Mouse (Mus musculus) neural tube, embryonic 15.5 days (tissue): ENCODE measurements at regions not wholly inside any gene's neighbourhood (a gene's known extent, or its start where the extent isn't known, plus 50 kb on each side); places are given as distances from the start of the nearest gene placed in this dataset.

Experiments
- ATAC-seq: fragments of 200-750 bp; cut with Nextera tagmentation; 2 replicates; pipeline ENCODE4 v1.8.0; 2017; ENCODE audit warnings: mild to moderate bottlenecking, moderate TSS enrichment, moderate library complexity; ENCODE audit not compliant: low FRiP score
- H3K27ac ChIP-seq: fragments of 300-500 bp; sonication (generic); replicated peaks from 2 replicates; pipeline ENCODE4 v1.5.1; 2015; ENCODE audit warnings: mild to moderate bottlenecking, inconsistent platforms
- H3K27me3 ChIP-seq: fragments of 300-500 bp; sonication (generic); replicated peaks from 2 replicates; pipeline ENCODE4 v1.6.1; 2015; ENCODE audit warnings: inconsistent platforms
- H3K36me3 ChIP-seq: fragments of 300-500 bp; sonication (generic); 2 replicates; pipeline ENCODE4 v1.6.1; 2015; ENCODE audit warnings: inconsistent platforms
- H3K4me1 ChIP-seq: fragments of 300-500 bp; sonication (generic); 2 replicates; pipeline ENCODE4 v1.6.1; 2015; ENCODE audit warnings: inconsistent platforms
- H3K4me2 ChIP-seq: fragments of 300-500 bp; sonication (generic); 2 replicates; pipeline ENCODE4 v1.6.1; 2015; ENCODE audit warnings: inconsistent platforms, mild to moderate bottlenecking, moderate library complexity
- H3K4me3 ChIP-seq: fragments of 300-500 bp; sonication (generic); replicated peaks from 2 replicates; pipeline ENCODE4 v1.5.1; 2015; ENCODE audit warnings: mild to moderate bottlenecking, inconsistent platforms
- H3K9ac ChIP-seq: fragments of 300-500 bp; sonication (generic); replicated peaks from 2 replicates; pipeline ENCODE4 v1.6.1; 2015; ENCODE audit warnings: mild to moderate bottlenecking, inconsistent platforms
- H3K9me3 ChIP-seq: fragments of 300-500 bp; sonication (generic); replicated peaks from 2 replicates; pipeline ENCODE4 v1.6.1; 2016; ENCODE audit warnings: inconsistent platforms
- WGBS: fragments of 180-500 bp; shearing (Covaris S2); methylation state at CpG from one replicate; pipeline ENCODE4 v1.1.7; 2015; ENCODE audit warnings: mixed read lengths; 5-methylcytosine and 5-hydroxymethylcytosine counted together

DNA sequence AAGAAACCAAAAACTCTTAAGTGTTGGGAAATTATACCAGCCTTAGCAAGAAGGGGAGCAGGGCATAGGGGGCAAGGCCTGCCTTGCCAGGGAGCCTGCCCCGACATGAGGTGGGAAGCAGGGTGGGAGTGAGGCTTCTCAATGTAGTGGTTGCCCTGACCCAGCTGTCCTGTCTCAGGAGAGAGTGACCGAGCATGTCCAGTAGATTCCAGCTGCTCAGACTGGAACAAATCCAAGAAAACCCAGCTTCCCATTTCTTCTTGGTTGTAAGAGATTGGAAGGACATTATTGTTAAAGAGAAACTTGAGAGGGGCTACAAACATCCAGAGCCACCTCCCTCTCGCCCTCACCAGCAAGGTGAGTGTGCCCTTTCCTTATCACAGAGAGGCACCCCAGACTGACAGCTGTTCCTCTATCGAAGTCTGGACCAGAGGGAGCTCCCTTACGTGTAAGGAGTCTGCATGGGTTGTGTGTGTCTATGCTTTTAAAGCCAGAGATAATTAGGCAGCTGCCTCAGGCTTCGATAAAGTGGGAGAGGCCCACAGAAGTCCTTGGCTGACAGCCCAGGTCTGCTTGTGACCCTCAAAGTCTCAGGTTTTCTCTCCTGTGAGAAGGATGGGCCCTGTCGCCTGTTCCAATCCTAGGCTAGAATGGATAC is 608.1 kb downstream of the Zfp706 start:
- no peak overlapping the region for H3K4me2 ChIP-seq
- H3K4me3 ChIP-seq = no peak overlapping the region
- no peak for ATAC-seq
- peak overlapping the region; percentile 62 for H3K27ac ChIP-seq
- no peaks in the 10 kb centered on the region for H3K9me3 ChIP-seq
- H3K27me3 ChIP-seq = no peaks in the 10 kb centered on the region
- H3K4me1 ChIP-seq = peaks cover 21% of the 10 kb centered on the region
- H3K9ac ChIP-seq = no peak overlapping the region
- WGBS = 48% methylated on average over 7 of the region's 7 CpGs
- no peaks in the 10 kb centered on the region for H3K36me3 ChIP-seq

DNA sequence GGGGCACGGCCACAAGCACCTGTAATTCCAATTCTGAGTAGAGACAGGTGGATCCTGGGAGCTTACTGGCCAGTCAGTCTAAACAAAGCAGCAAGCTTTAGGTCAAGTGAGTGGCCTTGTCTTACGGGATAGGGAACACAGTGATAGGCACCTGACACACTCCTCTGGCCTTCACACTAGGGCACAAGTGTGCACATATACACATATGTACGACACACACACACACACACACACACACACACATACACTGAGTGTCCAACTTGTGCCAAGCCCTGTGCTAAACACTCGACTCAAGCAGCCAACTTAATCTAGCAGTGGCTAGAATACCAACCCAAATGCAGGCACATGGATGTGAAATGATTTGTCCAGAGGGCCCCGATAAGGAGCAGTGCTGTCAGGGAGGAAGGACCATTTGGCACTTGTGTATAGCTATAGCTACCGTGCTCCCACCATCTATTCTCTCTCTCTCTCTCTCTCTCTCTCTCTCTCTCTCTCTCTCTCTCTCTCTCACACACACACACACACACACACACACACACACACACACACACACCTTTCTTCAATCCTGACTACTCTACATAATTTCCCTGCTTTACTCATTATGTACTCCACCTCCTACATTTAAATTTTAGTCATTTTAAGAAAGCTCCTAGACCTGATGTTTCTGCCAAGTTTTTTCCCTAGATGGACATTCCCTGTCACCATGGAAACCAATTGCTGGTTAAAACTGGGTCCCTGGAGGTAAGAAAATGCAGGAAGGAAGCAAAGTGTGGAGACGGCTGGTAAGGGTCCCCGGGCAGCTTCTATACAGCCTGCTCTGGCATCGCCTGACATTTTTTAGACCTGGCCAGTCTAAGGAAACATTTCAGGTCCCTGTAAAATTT is 609.2 kb downstream of the Zfp706 start:
- H3K27ac ChIP-seq = peak overlapping the region; percentile 73
- no peak overlapping the region for H3K4me2 ChIP-seq
- no peak overlapping the region for H3K4me3 ChIP-seq
- H3K9ac ChIP-seq = no peak overlapping the region
- 54% methylated on average over 9 of the region's 9 CpGs for WGBS
- no peaks in the 10 kb centered on the region for H3K36me3 ChIP-seq
- peak; percentile 81 for ATAC-seq
- H3K9me3 ChIP-seq = no peaks in the 10 kb centered on the region
- peaks cover 21% of the 10 kb centered on the region for H3K4me1 ChIP-seq
- H3K27me3 ChIP-seq = no peaks in the 10 kb centered on the region

GRCm38 (mm10) chr15:36396791-36397190 is 610.8 kb downstream of the Zfp706 start:
- Histone ChIP-seq H3K9me3 (no peaks in the 10 kb centered on the region), H3K4me2 (no peak overlapping the region), H3K27me3 (no peaks in the 10 kb centered on the region), H3K27ac (no peak overlapping the region), H3K9ac (no peak overlapping the region), H3K36me3 (no peaks in the 10 kb centered on the region), H3K4me3 (no peak overlapping the region), H3K4me1 (peaks cover 21% of the 10 kb centered on the region)
- ATAC-seq = no peak
- WGBS = 91% methylated on average over 6 of the region's 6 CpGs

DNA sequence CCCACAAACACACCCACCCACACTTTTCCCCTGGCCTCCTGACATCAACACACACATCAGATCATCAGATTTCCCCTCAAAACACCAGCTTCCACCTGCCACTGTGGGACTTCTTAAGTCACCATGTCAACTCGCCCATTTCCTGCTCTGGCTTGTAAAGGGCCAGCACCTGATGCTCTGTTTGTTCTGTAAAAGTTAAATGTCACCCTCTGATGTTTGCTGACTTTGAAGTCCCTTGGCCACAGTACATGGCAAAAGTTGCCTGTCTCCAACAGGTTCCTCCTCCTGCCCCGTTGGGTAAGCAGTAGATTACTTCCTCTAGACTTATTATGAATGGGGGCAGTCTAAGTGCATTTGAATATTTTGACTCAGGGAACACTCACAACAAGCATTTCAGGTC is 611.3 kb downstream of the Zfp706 start:
- 64% methylated on average over 2 of the region's 2 CpGs for WGBS
- Histone ChIP-seq H3K9ac (no peak overlapping the region), H3K36me3 (no peaks in the 10 kb centered on the region), H3K27ac (no peak overlapping the region), H3K9me3 (no peaks in the 10 kb centered on the region), H3K4me2 (no peak overlapping the region), H3K4me3 (no peak overlapping the region), H3K4me1 (peaks cover 21% of the 10 kb centered on the region), H3K27me3 (no peaks in the 10 kb centered on the region)
- ATAC-seq = no peak

DNA sequence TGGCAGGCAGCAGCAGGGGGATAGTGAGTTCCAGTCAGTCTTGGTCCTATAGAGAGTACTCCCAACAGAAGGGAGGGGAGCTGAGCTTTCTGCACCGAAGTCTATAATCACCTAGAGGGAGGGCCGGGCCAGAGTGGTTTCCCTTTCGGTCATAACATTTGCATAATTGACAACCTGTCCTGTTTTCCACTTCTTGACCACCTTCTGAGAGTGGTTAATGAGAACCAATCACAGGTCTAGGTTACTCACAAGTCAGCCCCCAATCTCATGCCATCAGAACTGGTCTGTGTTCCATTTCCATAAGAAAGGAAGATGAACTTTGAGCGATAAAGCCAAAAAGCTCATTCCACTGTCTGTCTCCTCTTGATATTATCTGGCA is 611.9 kb downstream of the Zfp706 start:
- WGBS = 47% methylated on average over 4 of the region's 4 CpGs
- Histone ChIP-seq H3K9ac (no peak overlapping the region), H3K36me3 (no peaks in the 10 kb centered on the region), H3K9me3 (no peaks in the 10 kb centered on the region), H3K4me3 (no peak overlapping the region), H3K4me2 (no peak overlapping the region), H3K27me3 (no peaks in the 10 kb centered on the region), H3K27ac (no peak overlapping the region), H3K4me1 (peaks cover 21% of the 10 kb centered on the region)
- ATAC-seq = no peak

DNA sequence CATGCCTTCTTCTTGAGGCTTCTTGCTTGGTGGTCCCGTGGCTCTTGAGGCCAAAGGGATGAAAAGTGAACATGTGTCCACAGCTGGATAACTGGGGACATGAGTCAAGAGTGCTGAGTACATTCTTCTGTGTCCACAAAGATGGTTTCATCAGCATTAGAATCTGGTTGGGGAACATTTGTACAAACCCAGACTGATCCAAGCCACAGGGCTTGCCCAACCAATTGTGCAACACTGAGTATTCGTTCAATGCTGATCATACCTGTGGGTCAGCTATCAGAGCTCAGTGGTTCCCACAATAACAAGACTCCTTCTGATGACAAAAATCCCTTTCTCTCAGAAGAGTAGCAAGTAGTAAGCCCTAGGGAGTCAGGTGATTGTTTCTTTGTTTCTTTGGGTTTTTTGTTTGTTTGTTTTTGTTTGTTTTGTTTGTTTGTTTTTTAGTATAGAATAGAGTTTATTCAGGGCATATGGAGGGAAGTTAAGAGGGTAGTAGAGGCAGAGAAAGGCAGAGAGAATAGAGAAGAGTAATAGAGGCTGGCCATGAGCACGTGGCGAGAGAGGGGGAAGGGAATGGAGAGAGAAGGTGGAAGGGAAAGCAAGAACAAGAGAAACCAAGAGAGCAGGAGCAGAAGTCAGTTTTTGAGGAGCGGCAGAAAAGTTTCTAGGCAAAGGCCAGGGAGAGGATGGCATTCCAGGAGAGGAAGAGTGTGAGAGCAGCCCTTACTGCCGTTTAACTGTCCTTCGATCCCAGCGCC is 612.5 kb downstream of the Zfp706 start:
- no peak for ATAC-seq
- Histone ChIP-seq H3K27ac (no peak overlapping the region), H3K9me3 (no peaks in the 10 kb centered on the region), H3K9ac (no peak overlapping the region), H3K36me3 (no peaks in the 10 kb centered on the region), H3K4me1 (peaks cover 15% of the 10 kb centered on the region), H3K4me3 (no peak overlapping the region), H3K27me3 (no peaks in the 10 kb centered on the region), H3K4me2 (no peak overlapping the region)
- 85% methylated on average over 8 of the region's 8 CpGs for WGBS

GRCm38 (mm10) chr15:36389775-36390174 is 617.8 kb downstream of the Zfp706 start:
- no peak overlapping the region for H3K9ac ChIP-seq
- no peak overlapping the region for H3K4me3 ChIP-seq
- H3K36me3 ChIP-seq = no peaks in the 10 kb centered on the region
- no peak overlapping the region for H3K27ac ChIP-seq
- H3K4me2 ChIP-seq = no peak overlapping the region
- no peak for ATAC-seq
- WGBS = 85% methylated on average over 4 of the region's 4 CpGs
- H3K27me3 ChIP-seq = no peaks in the 10 kb centered on the region
- no peaks in the 10 kb centered on the region for H3K4me1 ChIP-seq
- no peaks in the 10 kb centered on the region for H3K9me3 ChIP-seq

- Histone ChIP-seq H3K9ac (0 out of 2 replicates have a peak overlapping the region, but pooled peaks have one; percentile 20), H3K27me3 (0 out of 2 replicates have a peak, but pooled peaks cover 9% of the 10 kb centered on the region), H3K4me2 (peak overlapping the region; percentile 51), H3K36me3 (no peaks in the 10 kb centered on the region), H3K27ac (no peak overlapping the region), H3K9me3 (no peaks in the 10 kb centered on the region), H3K4me3 (peak overlapping the region; percentile 25), H3K4me1 (peaks cover 9% of the 10 kb centered on the region; the same call in 1 of the 2 replicates)
- 2% methylated on average over 8 of the region's 8 CpGs for WGBS
- peak; percentile 38; the same call in 1 of the 2 replicates for ATAC-seq
Measured at GRCm38 (mm10) chr15:36381228-36381671, 626.3 kb downstream of the Zfp706 start.

DNA sequence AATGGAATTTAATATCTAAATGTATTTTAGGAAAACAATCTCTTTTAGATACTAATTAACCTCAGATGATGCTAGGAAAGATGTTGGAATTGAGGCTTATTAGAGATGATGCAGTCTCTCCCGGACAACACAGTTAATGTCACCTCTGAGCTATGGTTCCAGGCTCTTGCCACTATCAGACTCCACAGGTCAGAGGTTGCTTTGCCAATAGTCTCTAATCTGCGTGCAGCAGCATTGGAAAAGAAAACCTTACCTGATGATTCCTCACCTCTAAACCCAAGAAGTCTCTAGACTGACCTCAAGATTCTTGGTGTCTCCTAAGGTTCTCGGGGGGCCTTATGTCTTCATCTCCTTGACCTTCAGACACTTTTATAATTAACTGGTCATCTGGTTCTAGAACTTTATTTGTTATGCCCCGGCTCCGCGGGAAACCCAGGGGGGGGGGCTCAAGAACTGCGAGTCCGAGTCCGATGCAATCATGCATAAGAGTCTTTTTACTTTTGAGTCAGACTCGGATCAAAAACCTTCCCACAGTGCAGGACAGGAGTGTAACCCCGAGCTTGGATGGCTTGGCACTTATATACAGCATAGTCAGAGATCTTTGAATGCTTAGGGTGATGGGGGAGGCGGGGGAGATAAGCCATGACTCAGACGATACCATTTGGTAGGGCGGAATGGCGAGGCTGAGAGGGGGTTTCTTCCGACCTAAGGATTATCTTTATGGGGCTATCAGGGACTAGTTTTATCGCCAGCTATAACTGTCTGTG is 626.9 kb downstream of the Zfp706 start:
- H3K4me2 ChIP-seq = peak overlapping the region; percentile 51
- peak overlapping the region; percentile 25 for H3K4me3 ChIP-seq
- 11% methylated on average over 17 of the region's 17 CpGs for WGBS
- H3K27me3 ChIP-seq = 0 out of 2 replicates have a peak, but pooled peaks cover 9% of the 10 kb centered on the region
- H3K9me3 ChIP-seq = no peaks in the 10 kb centered on the region
- H3K4me1 ChIP-seq = peaks cover 9% of the 10 kb centered on the region; the same call in 1 of the 2 replicates
- 0 out of 2 replicates have a peak overlapping the region, but pooled peaks have one; percentile 20 for H3K9ac ChIP-seq
- no peak for ATAC-seq
- no peak overlapping the region for H3K27ac ChIP-seq
- H3K36me3 ChIP-seq = no peaks in the 10 kb centered on the region

DNA sequence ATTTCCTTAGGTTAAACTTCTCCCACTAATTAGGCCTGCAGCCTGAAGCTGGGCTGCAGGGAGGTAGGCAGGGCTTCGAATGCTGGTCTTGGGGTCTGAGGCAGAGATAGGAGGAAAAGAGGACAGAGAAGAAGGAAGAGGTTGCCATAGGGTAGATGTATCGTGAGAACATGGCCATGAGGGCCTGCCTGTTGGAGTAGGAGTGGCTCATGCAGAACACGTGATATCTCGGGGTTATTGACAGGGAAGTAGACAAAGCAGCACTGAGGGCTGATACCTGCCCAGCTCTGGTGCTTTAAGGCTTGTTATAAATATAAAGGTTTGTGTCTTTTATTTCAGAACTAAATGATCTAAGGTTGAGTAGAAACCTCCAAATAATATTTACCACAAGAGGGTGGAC is 628.9 kb downstream of the Zfp706 start:
- no peaks in the 10 kb centered on the region for H3K36me3 ChIP-seq
- no peak overlapping the region for H3K27ac ChIP-seq
- WGBS = 93% methylated on average over 4 of the region's 4 CpGs
- H3K4me3 ChIP-seq = no peak overlapping the region
- H3K4me2 ChIP-seq = no peak overlapping the region
- no peaks in the 10 kb centered on the region for H3K9me3 ChIP-seq
- peaks cover 28% of the 10 kb centered on the region for H3K4me1 ChIP-seq
- H3K27me3 ChIP-seq = 0 out of 2 replicates have a peak, but pooled peaks cover 13% of the 10 kb centered on the region
- no peak for ATAC-seq
- no peak overlapping the region for H3K9ac ChIP-seq

- no peak overlapping the region for H3K27ac ChIP-seq
- H3K36me3 ChIP-seq = no peaks in the 10 kb centered on the region
- no peak for ATAC-seq
- no peaks in the 10 kb centered on the region for H3K9me3 ChIP-seq
- 0 out of 2 replicates have a peak, but pooled peaks cover 9% of the 10 kb centered on the region for H3K27me3 ChIP-seq
- peaks cover 31% of the 10 kb centered on the region for H3K4me1 ChIP-seq
- no peak overlapping the region for H3K4me2 ChIP-seq
- 75% methylated on average over 6 of the region's 6 CpGs for WGBS
- H3K4me3 ChIP-seq = no peak overlapping the region
- H3K9ac ChIP-seq = no peak overlapping the region
Measured at GRCm38 (mm10) chr15:36376551-36376950, 631.0 kb downstream of the Zfp706 start.
